In the genomic region with DNA sequence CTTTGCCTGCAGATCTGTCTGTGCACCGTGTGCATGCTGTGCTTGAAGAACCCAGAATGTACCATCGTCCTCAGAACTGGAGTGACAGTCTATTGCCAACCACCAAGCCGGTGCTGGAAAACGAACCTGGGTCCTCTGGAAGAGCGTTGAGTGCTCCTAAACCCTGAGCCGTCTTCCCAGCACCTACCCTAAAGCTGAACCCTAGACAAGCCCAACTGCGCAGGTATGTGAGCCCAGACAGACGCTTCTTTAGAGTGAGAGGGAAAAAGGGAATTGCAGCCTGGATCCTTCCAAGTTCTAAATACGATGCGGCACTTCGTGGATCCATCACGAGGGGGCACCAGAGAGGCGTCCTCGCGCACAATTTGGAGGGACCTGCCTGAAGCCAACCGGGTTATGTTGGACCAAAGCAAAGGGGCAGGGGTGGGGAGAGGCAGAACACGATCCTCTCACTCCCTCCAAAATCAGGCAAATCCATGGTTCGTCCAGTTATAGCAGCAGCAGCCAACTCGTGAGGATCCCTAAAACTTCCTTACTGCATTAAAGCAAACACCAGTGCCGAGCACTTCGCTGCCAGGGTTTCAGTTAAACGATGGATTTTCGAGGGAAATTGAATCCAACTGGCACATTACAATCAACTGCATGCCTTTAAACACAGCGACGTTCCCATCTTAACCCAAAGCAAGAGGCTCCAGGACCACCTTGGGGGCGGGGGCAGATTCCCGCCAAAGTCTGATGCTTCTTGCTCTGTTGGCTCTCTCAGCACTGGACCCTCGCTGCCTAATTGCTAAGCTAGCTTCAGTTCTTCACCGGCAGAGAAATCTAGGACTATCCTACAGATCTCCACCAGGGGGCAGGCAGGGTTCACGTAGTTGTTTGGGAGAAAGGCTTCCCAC, we compare ENCODE assay signal across 8 mouse cellular contexts.
DNase-seq lines count a peak whose midpoint lies in the region; ATAC-seq and TF ChIP-seq lines count a peak whose summit lies in the region.

No protein-coding gene starts in this region.

- TF ChIP-seq EP300 in lung, postnatal 0 days (IDR thresholded peaks at IDR 0.05): no peak

- no peak overlapping the region; the same call in 1 of the 2 replicates for H3K4me3 ChIP-seq in G1E (ENCODE audit: low read depth, low read length)
- peak overlapping the region; percentile 52 for H3K4me3 ChIP-seq in hindbrain, embryonic 10.5 days
- peak overlapping the region; percentile 34 for H3K4me3 ChIP-seq in lung, postnatal 0 days (ENCODE audit: low read depth, low read length)

- DNase-seq in G1E (ENCODE audit: low spot score): peak; percentile 9
- peak; percentile 82 for DNase-seq in cerebellum, adult 11-12 months
- peak; percentile 91 for DNase-seq in hindbrain, embryonic 10.5 days (ENCODE audit: low spot score)
- peak; percentile 90 for DNase-seq in layer of hippocampus, adult 9-11 months
- DNase-seq in lung, postnatal 0 days (ENCODE audit: low spot score): peak; percentile 87
- DNase-seq in ovary, postnatal 14 days (ENCODE audit: low spot score): peak; percentile 84
- DNase-seq in thymus, postnatal 14 days: peak; percentile 86

- peak overlapping the region; percentile 31; the same call in 1 of the 2 replicates for H3K27ac ChIP-seq in hindbrain, embryonic 10.5 days
- no peak overlapping the region for H3K27ac ChIP-seq in lung, postnatal 0 days (ENCODE audit: low read length)

- WGBS in hindbrain, embryonic 10.5 days: 11% methylated on average over 30 of the region's 30 CpGs
- 7% methylated on average over 30 of the region's 30 CpGs for WGBS in lung, postnatal 0 days

- peaks cover 5% of the 10 kb centered on the region for H3K4me1 ChIP-seq in G1E (ENCODE audit: insufficient read depth, low read depth, low read length)
- H3K4me1 ChIP-seq in hindbrain, embryonic 10.5 days (replicated peaks): peaks cover 7% of the 10 kb centered on the region; the same call in 1 of the 2 replicates
- H3K4me1 ChIP-seq in lung, postnatal 0 days (ENCODE audit: insufficient read depth, low read depth, low read length): no peaks in the 10 kb centered on the region

- H3K36me3 ChIP-seq in G1E (replicated peaks): no peaks in the 10 kb centered on the region
- H3K36me3 ChIP-seq in hindbrain, embryonic 10.5 days: no peaks in the 10 kb centered on the region
- H3K36me3 ChIP-seq in lung, postnatal 0 days (ENCODE audit: insufficient read depth, low read length): no peaks in the 10 kb centered on the region

- no peak; the same call in 1 of the 2 replicates for ATAC-seq in G1E (ENCODE audit: extremely low read depth, insufficient number of reproducible peaks, low FRiP score, poor library complexity, severe bottlenecking)
- ATAC-seq in frontal cortex, adult (ENCODE audit: low TSS enrichment): peak; percentile 77
- peak; percentile 83 for ATAC-seq in lung, postnatal 0 days

- no peak overlapping the region for H3K9ac ChIP-seq in lung, postnatal 0 days (replicated peaks; ENCODE audit: low read depth)

- H3K9me3 ChIP-seq in G1E (replicated peaks): peaks cover 46% of the 10 kb centered on the region
- H3K9me3 ChIP-seq in hindbrain, embryonic 10.5 days: peaks cover 25% of the 10 kb centered on the region
- 0 out of 2 replicates have a peak, but pooled peaks cover 3% of the 10 kb centered on the region for H3K9me3 ChIP-seq in lung, postnatal 0 days (ENCODE audit: low read length)

- TF ChIP-seq CTCF in G1E (IDR thresholded peaks at IDR 0.05; ENCODE audit: low read depth, low read length): peak; percentile 15
- TF ChIP-seq CTCF in lung, postnatal 0 days (IDR thresholded peaks at IDR 0.05): peak; percentile 92

- no peaks in the 10 kb centered on the region for H3K27me3 ChIP-seq in G1E (ENCODE audit: insufficient read depth, low read length)
- H3K27me3 ChIP-seq in hindbrain, embryonic 10.5 days (ENCODE audit: insufficient read depth, poor library complexity, severe bottlenecking): 0 out of 2 replicates have a peak, but pooled peaks cover 7% of the 10 kb centered on the region
- H3K27me3 ChIP-seq in lung, postnatal 0 days (replicated peaks; ENCODE audit: insufficient read depth, low read length): no peaks in the 10 kb centered on the region; the same call in 1 of the 2 replicates

- peak overlapping the region; percentile 68 for H3K4me2 ChIP-seq in lung, postnatal 0 days (replicated peaks; ENCODE audit: low read depth, low read length)

Comparison
In these comparisons a context has a peak if more than half of its experiments do, and no peak if none do; other contexts are left out.
1. DNase-seq: peak in every context shown above with its lines; median percentile 91 in hindbrain, embryonic 10.5 days; 90 in layer of hippocampus, adult 9-11 months; 87 in lung, postnatal 0 days; 86 in thymus, postnatal 14 days; 84 in ovary, postnatal 14 days; 82 in cerebellum, adult 11-12 months; 9 in G1E.